Mouse (Mus musculus): ENCODE data around the gene Rps3.

- no peak for TF ChIP-seq CTCF (IDR thresholded peaks at IDR 0.05; ENCODE audit: borderline replicate concordance, insufficient read depth, low read length)
- no peak for TF ChIP-seq POLR2A (IDR thresholded peaks at IDR 0.05; ENCODE audit: low read depth, low read length)
Observed at GRCm38 (mm10) chr7:99438881-99439280, 44.7 kb downstream of the Rps3 start.
